Mouse (Mus musculus): Measurements from ENCODE around the gene Prss37.

Gene Prss37

DNA sequence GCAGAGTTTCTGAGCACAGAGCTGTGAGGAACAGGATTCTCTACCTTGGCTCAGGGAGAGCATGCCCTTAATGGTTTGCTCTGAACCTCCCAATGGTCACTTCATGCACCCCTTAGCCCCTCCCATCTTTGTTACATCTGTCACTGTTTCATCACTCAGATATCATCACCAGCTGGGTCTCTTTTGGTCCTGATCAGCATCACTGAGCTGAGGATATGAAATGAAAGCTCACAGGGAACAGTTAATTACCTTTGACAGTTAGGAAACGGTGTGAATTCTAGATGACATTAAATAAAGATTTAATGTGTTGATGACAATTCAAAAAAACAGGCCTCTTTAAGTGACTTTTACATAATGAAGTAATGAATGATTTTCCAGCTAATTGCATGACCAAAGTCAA is at the start of gene Prss37:
TSS of gene Prss37 (minus strand) at position 101 of the 400 bp plus-strand sequence.
- DNase-seq (ENCODE audit: low spot score) = no peak

DNA sequence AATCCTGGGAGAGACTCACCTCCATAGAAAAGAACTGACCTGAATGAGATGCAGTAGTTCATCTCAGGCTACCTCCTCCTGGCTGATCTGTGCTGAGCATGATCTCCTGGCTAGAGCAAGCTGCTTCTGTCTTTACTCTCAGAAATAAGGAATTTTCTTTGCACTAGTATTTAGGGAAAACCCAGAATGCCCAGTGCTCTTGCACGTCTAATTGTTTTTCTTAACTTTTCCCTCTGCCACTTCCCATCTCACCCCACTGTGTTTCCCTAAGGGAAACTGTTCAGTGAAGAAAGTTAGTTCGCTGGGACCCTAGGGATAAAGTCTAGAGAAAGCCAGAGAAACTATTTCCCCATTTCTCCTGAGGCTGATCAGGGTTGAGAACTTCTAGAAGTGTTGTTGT is 35.6 kb upstream of the Prss37 start, which contains the start of gene Olfr461:
TSS of gene Olfr461 (minus strand) at position 101 of the 400 bp plus-strand sequence.
- no peak for DNase-seq (ENCODE audit: low spot score)

- DNase-seq (ENCODE audit: low spot score) = no peak
Measured at GRCm38 (mm10) chr6:40544690-40545089, 25.4 kb upstream of the Prss37 start.

GRCm38 (mm10) chr6:40493229-40493628 is 26.1 kb downstream of the Prss37 start, which contains the start of gene Tas2r108:
Tas2r108 (plus strand) TSS chr6:40493529.
- DNase-seq (ENCODE audit: low spot score) = no peak

DNA sequence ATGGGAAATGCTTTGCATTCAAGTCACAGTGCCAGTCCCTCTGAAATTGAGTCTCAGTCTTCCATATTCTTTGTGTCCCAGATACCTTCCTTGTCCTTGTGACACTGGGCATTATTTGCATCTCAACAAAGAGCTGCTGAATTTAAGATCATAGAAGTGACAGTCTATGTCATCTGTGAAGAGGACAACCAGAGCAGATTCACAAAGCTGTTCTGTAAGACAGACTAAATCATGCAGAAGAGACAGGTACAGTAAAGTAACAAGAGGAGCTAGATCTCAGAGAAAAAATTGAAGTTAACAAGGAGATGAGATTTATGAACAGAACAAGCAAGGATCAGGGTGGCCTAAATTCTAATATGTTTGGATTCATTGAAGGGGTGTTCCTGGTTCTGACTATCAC is 28.4 kb downstream of the Prss37 start, which contains the start of gene Tas2r137:
TSS of gene Tas2r137 (plus strand) at position 301 of the 400 bp plus-strand sequence.
- no peak for DNase-seq (ENCODE audit: low spot score)

DNA sequence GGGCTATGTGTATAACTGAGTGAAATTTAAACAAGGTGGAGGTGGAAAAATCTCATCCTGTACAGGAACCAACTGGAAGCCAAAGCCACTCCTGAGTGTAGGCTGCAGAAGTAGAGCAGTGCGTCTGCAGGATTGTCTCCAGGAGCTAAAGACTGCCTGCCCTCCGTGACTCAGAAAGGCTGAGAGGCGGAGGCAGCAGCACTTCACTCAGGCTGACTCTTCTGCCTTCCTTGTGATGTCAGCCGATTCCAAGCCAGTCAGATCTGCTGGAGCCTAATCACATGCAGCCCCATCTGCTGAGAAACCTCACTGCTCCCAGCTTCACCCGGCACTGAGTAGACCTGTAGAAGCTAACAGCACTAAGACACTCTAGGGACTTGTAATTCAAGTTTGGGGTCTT is 37.0 kb downstream of the Prss37 start:
- no peak for DNase-seq (ENCODE audit: low spot score)

DNA sequence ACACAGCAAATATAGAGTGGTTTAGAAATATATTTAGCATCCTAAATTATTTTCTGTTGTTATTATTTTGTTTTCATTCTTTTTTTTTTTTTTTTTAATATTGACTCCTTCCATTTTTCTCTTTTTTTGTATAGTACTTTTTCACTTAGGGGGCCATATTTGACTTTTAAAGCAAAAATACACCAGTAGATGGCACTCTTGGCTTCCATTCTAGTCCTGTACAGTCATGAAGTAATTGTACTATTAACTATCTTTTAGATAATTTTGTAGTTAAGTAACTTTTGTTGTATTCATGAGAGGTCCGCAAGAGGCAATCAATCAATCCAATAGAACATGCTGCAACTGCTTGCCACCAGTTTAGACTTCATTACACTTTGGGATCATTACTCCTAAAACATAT is 39.6 kb downstream of the Prss37 start:
- no peak for DNase-seq (ENCODE audit: low spot score)

DNA sequence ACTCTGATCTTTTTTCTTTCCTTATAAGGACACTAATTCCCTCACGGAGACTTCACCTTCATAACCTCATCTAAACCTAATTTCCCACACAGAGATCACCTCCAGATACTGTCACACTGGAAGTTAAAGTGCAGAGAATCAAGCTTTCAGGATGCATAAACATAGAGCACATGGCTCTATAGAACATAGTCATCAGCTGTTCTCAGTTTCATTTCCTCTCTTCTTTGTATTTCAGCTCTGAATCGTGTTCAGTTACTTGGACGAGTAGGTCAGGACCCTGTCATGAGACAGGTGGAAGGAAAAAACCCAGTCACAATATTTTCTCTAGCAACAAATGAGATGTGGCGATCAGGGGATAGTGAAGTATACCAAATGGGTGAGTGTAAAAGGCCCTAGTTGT is 43.2 kb downstream of the Prss37 start:
- no peak for DNase-seq (ENCODE audit: low spot score)

DNA sequence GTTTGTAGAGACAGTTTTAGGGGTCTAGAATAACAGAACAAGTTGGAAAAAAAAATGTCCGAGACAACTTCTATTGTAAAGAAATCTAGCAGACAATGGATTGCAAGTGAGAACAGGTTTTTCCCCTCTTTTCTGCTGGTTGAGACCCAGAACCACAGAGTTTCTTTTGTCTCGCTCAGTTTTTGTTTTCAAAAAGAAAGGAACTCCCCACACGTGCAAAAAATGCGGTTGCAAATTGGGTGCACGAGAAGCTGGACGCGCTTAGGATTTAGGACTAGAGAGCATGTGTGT is 47.6 kb downstream of the Prss37 start:
- DNase-seq (ENCODE audit: low spot score) = no peak

DNA sequence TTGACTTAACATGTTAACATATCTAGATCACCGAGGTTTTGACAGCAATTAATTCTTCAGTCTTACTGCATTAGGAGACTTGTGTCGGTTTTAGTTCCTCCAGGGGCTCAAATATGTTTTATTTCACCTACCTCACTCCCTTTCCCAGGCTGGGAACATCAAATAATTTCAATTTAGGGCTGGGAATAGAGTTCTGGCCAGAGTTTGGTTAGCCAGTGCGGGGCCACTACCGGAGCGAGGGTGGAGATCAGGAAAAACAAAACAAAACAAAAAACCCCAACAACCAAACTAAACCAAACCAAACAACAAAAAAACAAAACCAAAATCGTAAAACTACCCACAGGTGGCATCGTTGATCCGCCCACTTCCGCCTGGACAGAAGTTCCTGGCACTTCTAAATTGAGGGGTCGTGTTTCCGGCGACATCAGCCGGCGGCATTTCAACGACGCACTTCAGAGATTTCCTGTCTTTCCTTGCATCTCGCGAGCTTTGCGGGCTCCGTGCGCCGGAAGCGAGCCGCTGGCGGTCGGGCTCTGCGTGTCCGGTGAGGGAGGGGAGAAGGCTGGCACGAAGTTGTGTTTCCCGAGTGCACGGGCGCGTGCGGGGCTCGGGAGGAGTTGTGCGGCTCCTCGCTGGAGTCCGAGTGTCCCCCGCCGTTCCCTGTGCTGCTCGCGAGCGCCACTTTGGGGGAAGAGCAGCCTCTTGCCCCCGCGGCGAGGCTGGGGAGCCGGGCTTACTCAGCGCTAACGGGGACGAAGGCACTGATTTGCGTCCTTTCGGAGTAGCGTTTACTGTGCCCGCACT is 48.2 kb downstream of the Prss37 start, which contains the start of gene Ssbp1:
TSS of gene Ssbp1 (plus strand) at position 437 of the 804 bp plus-strand sequence.
- DNase-seq (ENCODE audit: low spot score) = peak; percentile 88

DNA sequence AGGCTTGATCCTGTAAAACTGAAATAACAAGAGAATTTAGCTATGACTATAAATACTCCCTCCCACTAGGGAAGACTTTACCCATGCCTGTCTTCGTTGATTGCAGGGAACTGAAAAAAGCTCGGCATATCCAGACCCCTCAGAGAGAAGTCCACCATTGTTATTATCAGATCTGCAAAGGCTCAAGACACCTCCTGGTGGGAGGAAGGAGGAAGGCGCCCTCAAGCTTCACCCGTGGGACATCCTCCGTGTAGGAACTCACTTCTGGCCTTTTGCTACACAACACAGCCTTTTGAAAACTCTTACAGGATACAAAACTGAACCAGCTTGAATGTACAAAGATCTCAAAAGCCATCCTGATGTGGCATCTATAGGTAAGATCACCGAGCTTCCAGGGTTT is 53.6 kb downstream of the Prss37 start:
- DNase-seq (ENCODE audit: low spot score) = no peak

Data from ovary, adult 18-20 months (tissue).